Mouse (Mus musculus) midbrain, embryonic 12.5 days (tissue): Measurements from ENCODE around the gene Supt4a. TPM values are rescaled to one million over a fixed set of nuclear protein-coding genes. Genes with fewer than 3 reads are reported as not detected.

Experiments
- ATAC-seq: fragments of 200-750 bp; cut with Nextera tagmentation; 2 replicates; pipeline ENCODE4 v1.8.0; 2017; ENCODE audit warnings: low read depth, moderate TSS enrichment, moderate library complexity; ENCODE audit not compliant: low FRiP score
- H3K27ac ChIP-seq: fragments of 300-500 bp; sonication (generic); replicated peaks from 2 replicates; pipeline ENCODE4 v1.5.1; 2016; ENCODE audit warnings: mild to moderate bottlenecking
- H3K27me3 ChIP-seq: fragments of 300-500 bp; sonication (generic); 2 replicates; pipeline ENCODE4 v1.6.1; 2016; ENCODE audit warnings: mild to moderate bottlenecking
- H3K36me3 ChIP-seq: fragments of 300-500 bp; sonication (generic); 2 replicates; pipeline ENCODE4 v1.6.1; 2016
- H3K4me1 ChIP-seq: fragments of 300-500 bp; sonication (generic); 2 replicates; pipeline ENCODE4 v1.6.1; 2016
- H3K4me2 ChIP-seq: fragments of 300-500 bp; sonication (generic); replicated peaks from 2 replicates; pipeline ENCODE4 v1.6.1; 2016; ENCODE audit warnings: mild to moderate bottlenecking, moderate library complexity
- H3K4me3 ChIP-seq: fragments of 300-500 bp; sonication (generic); 2 replicates; pipeline ENCODE4 v1.5.1; 2016; ENCODE audit warnings: mild to moderate bottlenecking
- H3K9ac ChIP-seq: fragments of 300-500 bp; sonication (generic); replicated peaks from 2 replicates; pipeline ENCODE4 v1.6.1; 2016; ENCODE audit warnings: mild to moderate bottlenecking, moderate library complexity
- H3K9me3 ChIP-seq: fragments of 300-500 bp; sonication (generic); 2 replicates; pipeline ENCODE4 v1.6.1; 2016; ENCODE audit warnings: mild to moderate bottlenecking
- WGBS: fragments of 180-500 bp; shearing (Covaris S2); methylation state at CpG from one replicate; pipeline ENCODE4 v1.1.7; 2016; 5-methylcytosine and 5-hydroxymethylcytosine counted together
- polyA plus RNA-seq: library from polyadenylated mRNA; unstranded; fragments of >200 nt; fragmentation: Nextera tagmentation; extraction: Ambion mirVana; gene quantifications from 2 replicates; pipeline ENCODE4 v1.2.1, GENCODE M21; 2016

The Supt4a gene
- polyA plus RNA-seq, 1 experiment from 2014 or later = 139 TPM

DNA sequence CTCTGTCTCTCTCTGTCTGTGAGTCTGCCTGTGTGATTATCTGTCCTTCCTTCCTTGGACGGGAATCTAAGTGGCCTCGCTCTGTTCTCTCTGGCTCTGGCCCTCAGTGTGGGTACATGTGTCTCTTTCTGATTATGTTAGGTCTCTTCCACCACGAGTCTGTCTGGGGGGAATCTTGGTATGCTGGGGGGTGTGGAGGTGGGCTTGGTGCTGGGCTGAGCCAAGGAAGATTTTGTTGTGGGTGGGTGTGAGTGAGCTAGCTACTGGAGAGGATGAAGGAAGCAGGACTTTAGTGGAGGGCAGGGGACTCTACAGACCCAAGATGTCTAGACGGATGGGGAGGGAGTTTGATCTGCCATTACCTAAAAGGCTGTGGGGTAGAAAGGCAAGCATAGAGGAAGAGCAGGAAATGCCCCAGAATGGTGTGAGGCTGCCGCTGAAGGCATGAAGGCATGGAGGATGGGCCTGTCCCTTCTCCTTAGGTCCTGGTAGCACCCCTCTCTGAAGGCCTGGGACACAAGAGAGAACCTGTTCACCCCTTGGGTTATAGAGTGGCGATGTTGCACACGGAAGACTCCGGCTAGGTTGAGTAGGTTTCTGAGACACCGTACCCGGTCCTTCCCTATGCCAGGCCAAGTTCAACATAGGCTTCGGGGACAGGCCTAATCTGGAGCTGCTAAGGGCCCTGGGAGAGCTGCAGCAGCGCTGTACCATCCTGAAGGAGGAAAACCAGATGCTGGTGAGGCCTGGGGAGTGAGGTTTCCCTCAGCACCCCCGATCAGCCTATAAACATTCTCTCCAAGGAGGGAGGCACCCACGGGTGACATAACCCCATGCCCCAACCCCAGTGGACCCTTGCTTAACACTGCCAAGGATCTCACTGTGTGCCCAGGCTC, 24.7 kb downstream of the Supt4a start:
- WGBS = 80% methylated on average over 14 of the region's 14 CpGs
- 0 out of 2 replicates have a peak overlapping the region, but pooled peaks have one; percentile 58 for H3K27ac ChIP-seq
- H3K9ac ChIP-seq = peak overlapping the region; percentile 82
- peaks cover 67% of the 10 kb centered on the region for H3K27me3 ChIP-seq
- H3K36me3 ChIP-seq = no peaks in the 10 kb centered on the region
- peaks cover 52% of the 10 kb centered on the region for H3K4me1 ChIP-seq
- ATAC-seq = no peak
- no peaks in the 10 kb centered on the region for H3K9me3 ChIP-seq
- peak overlapping the region; percentile 98 for H3K4me2 ChIP-seq
- H3K4me3 ChIP-seq = peak overlapping the region; percentile 74

DNA sequence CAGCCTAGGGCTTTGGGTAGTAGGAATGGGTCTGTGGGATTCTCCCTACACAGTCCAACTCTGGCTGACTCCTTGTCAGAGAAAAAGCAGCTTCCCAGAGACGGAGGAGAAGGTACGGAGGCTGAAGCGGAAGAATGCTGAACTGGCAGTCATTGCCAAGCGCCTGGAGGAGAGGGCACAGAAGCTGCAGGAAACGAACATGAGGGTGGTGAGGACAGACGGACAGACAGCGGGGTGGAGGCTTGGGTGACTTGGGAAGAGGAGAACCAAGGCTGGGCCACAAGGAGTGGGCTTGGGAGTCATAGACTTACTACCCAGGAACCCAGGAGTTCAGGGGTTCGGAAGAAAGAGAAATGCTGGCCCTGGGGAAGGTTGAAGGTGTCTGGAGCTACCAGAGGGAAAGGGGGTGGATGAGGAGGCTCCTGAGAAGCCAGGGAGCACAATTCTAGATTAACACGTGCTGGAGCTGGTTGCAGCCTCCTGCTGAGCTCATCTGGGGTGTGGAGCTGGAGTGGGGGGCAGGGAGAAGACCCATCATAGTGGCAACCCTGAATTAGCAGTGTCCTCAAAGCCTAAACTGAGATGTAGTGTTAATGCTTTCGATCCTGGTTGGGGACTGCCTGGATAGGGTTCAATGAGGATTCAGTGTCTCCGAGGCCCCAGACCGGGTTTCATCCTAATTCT, 25.5 kb downstream of the Supt4a start:
- H3K27me3 ChIP-seq = peaks cover 67% of the 10 kb centered on the region
- WGBS = 43% methylated on average over 12 of the region's 12 CpGs
- no peaks in the 10 kb centered on the region for H3K9me3 ChIP-seq
- peak overlapping the region; percentile 98 for H3K4me2 ChIP-seq
- H3K27ac ChIP-seq = peak overlapping the region; percentile 58
- peak overlapping the region; percentile 74 for H3K4me3 ChIP-seq
- no peak for ATAC-seq
- no peaks in the 10 kb centered on the region for H3K36me3 ChIP-seq
- H3K4me1 ChIP-seq = peaks cover 52% of the 10 kb centered on the region
- H3K9ac ChIP-seq = peak overlapping the region; percentile 82

GRCm38 (mm10) chr11:87763511-87763987, 26.2 kb downstream of the Supt4a start:
- Histone ChIP-seq H3K27me3 (peaks cover 67% of the 10 kb centered on the region), H3K9me3 (no peaks in the 10 kb centered on the region), H3K4me3 (peak overlapping the region; percentile 74), H3K4me1 (peaks cover 52% of the 10 kb centered on the region), H3K4me2 (peak overlapping the region; percentile 98), H3K27ac (peak overlapping the region; percentile 58), H3K9ac (peak overlapping the region; percentile 82), H3K36me3 (peaks cover 4% of the 10 kb centered on the region; the same call in 1 of the 2 replicates)
- under 1% methylated on average over 17 of the region's 17 CpGs for WGBS
- peak; percentile 60 for ATAC-seq

GRCm38 (mm10) chr11:87763988-87764876, 26.9 kb downstream of the Supt4a start:
- H3K9me3 ChIP-seq = no peaks in the 10 kb centered on the region
- peak; percentile 50 for ATAC-seq
- H3K27me3 ChIP-seq = peaks cover 67% of the 10 kb centered on the region
- peak overlapping the region; percentile 58 for H3K27ac ChIP-seq
- peak overlapping the region; percentile 82 for H3K9ac ChIP-seq
- WGBS = under 1% methylated on average over 65 of the region's 65 CpGs
- peak overlapping the region; percentile 74 for H3K4me3 ChIP-seq
- H3K36me3 ChIP-seq = peaks cover 6% of the 10 kb centered on the region; the same call in 1 of the 2 replicates
- H3K4me2 ChIP-seq = peak overlapping the region; percentile 98
- peaks cover 52% of the 10 kb centered on the region for H3K4me1 ChIP-seq

- WGBS = 96% methylated on average over 2 of the region's 4 CpGs
- Histone ChIP-seq H3K4me1 (peaks cover 17% of the 10 kb centered on the region), H3K27me3 (peaks cover 26% of the 10 kb centered on the region), H3K4me3 (no peak overlapping the region), H3K9ac (no peak overlapping the region), H3K36me3 (peaks cover 41% of the 10 kb centered on the region), H3K9me3 (no peaks in the 10 kb centered on the region), H3K4me2 (no peak overlapping the region), H3K27ac (no peak overlapping the region)
- no peak for ATAC-seq
Measured at GRCm38 (mm10) chr11:87768745-87769144, 31.4 kb downstream of the Supt4a start.

- Histone ChIP-seq H3K9me3 (no peaks in the 10 kb centered on the region), H3K27ac (no peak overlapping the region), H3K36me3 (peaks cover 49% of the 10 kb centered on the region), H3K27me3 (peaks cover 15% of the 10 kb centered on the region), H3K9ac (no peak overlapping the region), H3K4me1 (no peaks in the 10 kb centered on the region), H3K4me3 (no peak overlapping the region), H3K4me2 (no peak overlapping the region)
- ATAC-seq = no peak
- 62% methylated on average over 3 of the region's 3 CpGs for WGBS
Measured at GRCm38 (mm10) chr11:87770989-87771388, 33.6 kb downstream of the Supt4a start.

GRCm38 (mm10) chr11:87772354-87772753, 35.0 kb downstream of the Supt4a start:
- no peak overlapping the region for H3K9ac ChIP-seq
- H3K4me1 ChIP-seq = no peaks in the 10 kb centered on the region
- H3K36me3 ChIP-seq = peaks cover 49% of the 10 kb centered on the region
- 94% methylated on average over 3 of the region's 3 CpGs for WGBS
- ATAC-seq = no peak
- H3K9me3 ChIP-seq = no peaks in the 10 kb centered on the region
- H3K4me3 ChIP-seq = no peak overlapping the region
- H3K4me2 ChIP-seq = no peak overlapping the region
- H3K27me3 ChIP-seq = peaks cover 6% of the 10 kb centered on the region; the same call in 1 of the 2 replicates
- no peak overlapping the region for H3K27ac ChIP-seq

DNA sequence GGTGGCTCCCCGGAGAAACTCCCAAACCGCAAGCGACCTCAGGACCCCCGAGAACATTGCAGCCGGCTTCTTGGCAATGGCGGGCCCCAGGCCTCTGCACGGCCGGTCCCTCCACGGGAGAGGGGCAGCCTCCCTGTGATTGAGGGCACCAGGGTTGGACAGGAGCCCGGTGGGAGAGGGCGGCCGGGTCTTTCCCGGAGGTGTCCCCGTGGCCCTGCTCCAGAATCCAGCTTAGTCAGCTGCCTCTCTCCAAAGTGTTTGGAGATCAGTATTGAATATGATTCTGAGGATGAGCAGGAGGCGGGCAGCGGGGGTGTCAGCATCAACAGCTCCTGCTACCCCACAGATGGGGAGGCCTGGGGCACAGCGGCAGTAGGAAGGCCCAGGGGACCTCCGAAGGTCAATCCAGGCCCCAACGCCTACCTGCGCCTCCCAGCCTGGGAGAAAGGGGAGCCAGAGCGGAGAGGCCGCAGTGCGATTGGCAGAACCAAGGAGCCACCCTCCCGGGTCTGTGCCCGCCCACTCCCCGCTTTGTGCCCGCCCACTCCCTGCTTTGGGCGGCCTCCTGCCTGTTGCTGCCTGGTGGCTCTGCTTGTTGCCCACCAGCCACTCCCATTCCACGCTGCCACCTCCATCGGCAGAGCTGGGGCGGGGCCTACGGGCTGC, 40.9 kb downstream of the Supt4a start:
- Histone ChIP-seq H3K36me3 (peaks cover 13% of the 10 kb centered on the region), H3K27me3 (peaks cover 26% of the 10 kb centered on the region), H3K9ac (peak overlapping the region; percentile 49), H3K9me3 (no peaks in the 10 kb centered on the region), H3K4me2 (peak overlapping the region; percentile 51), H3K4me3 (peak overlapping the region; percentile 26), H3K27ac (no peak overlapping the region), H3K4me1 (peaks cover 17% of the 10 kb centered on the region)
- peak; percentile 80 for ATAC-seq
- WGBS = 10% methylated on average over 31 of the region's 32 CpGs

DNA sequence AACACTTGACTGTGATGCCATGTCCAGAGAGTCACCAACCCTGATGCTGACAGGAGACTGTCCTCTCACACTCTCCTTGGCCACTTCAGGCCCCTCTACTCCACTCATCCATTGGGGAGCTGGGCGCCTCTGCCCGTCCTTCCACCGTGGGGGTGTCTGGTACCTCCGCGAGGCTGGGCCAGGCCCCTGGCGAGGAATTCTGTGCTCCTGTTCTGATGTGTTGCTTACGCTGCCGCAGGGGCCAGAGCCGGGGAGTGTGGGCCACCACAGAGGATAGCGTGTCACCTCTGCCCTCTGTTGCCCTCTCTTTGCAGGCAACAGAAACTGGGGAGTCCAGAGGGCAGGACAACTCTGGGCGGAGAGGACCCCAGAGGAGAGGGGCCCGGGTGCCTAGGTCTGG, 41.6 kb downstream of the Supt4a start:
- H3K27me3 ChIP-seq = peaks cover 26% of the 10 kb centered on the region
- H3K27ac ChIP-seq = no peak overlapping the region

GRCm38 (mm10) chr11:87779392-87779791, 42.0 kb downstream of the Supt4a start:
- WGBS = 90% methylated on average over 4 of the region's 4 CpGs
- no peak overlapping the region for H3K4me2 ChIP-seq
- H3K27ac ChIP-seq = no peak overlapping the region
- H3K9ac ChIP-seq = no peak overlapping the region
- H3K36me3 ChIP-seq = peaks cover 9% of the 10 kb centered on the region
- H3K4me1 ChIP-seq = peaks cover 17% of the 10 kb centered on the region
- H3K9me3 ChIP-seq = no peaks in the 10 kb centered on the region
- no peak overlapping the region for H3K4me3 ChIP-seq
- no peak for ATAC-seq
- H3K27me3 ChIP-seq = peaks cover 26% of the 10 kb centered on the region

More for the DNA sequence above, 41.6 kb downstream of the Supt4a start:
- 37% methylated on average over 12 of the region's 12 CpGs for WGBS
- 0 out of 2 replicates have a peak, but pooled peaks have one; percentile 20 for ATAC-seq
- Histone ChIP-seq H3K9ac (no peak overlapping the region; the same call in 1 of the 2 replicates), H3K4me3 (no peak overlapping the region), H3K36me3 (peaks cover 9% of the 10 kb centered on the region), H3K4me1 (peaks cover 17% of the 10 kb centered on the region), H3K9me3 (no peaks in the 10 kb centered on the region), H3K4me2 (peak overlapping the region; percentile 51)

- no peaks in the 10 kb centered on the region for H3K9me3 ChIP-seq
- no peak overlapping the region for H3K9ac ChIP-seq
- peaks cover 25% of the 10 kb centered on the region for H3K27me3 ChIP-seq
- no peak for ATAC-seq
- no peak overlapping the region for H3K4me3 ChIP-seq
- 87% methylated on average over 8 of the region's 8 CpGs for WGBS
- H3K36me3 ChIP-seq = peaks cover 10% of the 10 kb centered on the region
- H3K27ac ChIP-seq = no peak overlapping the region
- H3K4me1 ChIP-seq = peaks cover 17% of the 10 kb centered on the region
- no peak overlapping the region for H3K4me2 ChIP-seq
Measured at GRCm38 (mm10) chr11:87780130-87780529, 42.8 kb downstream of the Supt4a start.
